Mouse (Mus musculus): ENCODE data around the gene Klrb1c.
"Not testable (repeated sequence)": the region's sequence is repeated elsewhere in the genome, so short reads cannot be mapped to it uniquely, and the experiment has no call there.

Gene Klrb1c

GRCm38 (mm10) chr6:128797936-128798771 lies 9.1 kb upstream of the Klrb1c start:
- no peak for DNase-seq (ENCODE audit: extremely low read depth, insufficient read length, low spot score)

- no peak for DNase-seq (ENCODE audit: extremely low read depth, insufficient read length, low spot score)
These were observed 8.3 kb upstream of the Klrb1c start for GRCm38 (mm10) chr6:128797185-128797905.

DNA sequence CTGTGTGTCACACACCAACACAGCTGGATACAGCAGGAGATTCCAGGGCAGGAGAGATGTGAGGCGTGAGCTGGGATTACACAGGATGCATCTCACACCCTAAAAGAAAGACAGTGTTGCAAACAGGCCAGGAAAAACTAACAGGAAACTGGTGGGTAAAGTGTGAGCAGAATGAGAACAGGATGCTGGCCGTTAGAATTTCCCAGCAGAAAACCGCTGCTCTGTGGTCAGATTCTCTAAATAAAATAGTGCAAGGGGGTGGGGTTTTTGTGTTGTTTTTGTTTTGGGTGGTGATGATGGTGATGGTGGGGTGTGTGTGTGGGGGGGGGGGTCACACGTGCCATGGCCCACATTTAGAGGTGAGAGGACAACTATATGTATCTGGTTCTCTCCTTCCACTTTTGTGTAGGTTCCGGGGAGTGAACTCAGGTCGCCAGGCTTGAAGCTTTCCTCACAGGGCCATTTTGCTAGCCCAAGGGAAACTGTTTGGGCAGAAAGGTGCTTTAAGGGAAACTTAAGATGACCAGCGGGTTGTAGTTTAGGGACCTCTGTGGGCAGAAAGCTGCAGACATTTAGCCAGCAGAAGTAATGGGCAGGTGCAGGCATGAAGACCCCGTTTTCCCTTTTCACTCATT lies 7.4 kb upstream of the Klrb1c start:
- no peak for DNase-seq (ENCODE audit: extremely low read depth, insufficient read length, low spot score)

GRCm38 (mm10) chr6:128793734-128794133 lies 4.7 kb upstream of the Klrb1c start:
- DNase-seq (ENCODE audit: extremely low read depth, insufficient read length, low spot score), result no peak

DNA sequence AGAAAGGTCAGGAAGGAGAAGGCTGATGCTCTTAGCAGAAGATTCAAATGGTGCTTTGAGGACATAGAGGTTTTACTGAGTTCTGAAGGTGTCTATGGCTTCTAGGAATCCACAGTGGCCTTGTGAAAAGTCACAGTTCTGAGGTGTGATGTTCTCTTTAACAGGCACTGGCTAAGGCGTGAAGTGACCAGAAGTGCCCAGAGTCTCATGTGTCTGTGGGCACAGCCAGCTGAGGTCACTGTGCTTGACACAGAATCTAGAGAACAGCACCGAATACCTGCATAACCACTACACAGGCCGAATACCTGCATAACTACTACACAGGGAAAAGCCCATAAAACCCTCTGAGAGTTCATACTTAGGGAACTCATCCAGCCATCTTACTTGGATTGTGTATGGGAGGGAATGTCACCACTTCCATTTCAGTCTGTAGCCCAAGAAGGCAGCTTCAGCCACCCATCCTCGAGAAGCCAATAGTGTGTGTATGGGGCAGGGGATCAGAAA lies 1.5 kb upstream of the Klrb1c start:
- not testable (repeated sequence) for DNase-seq (ENCODE audit: extremely low read depth, insufficient read length, low spot score)

DNA sequence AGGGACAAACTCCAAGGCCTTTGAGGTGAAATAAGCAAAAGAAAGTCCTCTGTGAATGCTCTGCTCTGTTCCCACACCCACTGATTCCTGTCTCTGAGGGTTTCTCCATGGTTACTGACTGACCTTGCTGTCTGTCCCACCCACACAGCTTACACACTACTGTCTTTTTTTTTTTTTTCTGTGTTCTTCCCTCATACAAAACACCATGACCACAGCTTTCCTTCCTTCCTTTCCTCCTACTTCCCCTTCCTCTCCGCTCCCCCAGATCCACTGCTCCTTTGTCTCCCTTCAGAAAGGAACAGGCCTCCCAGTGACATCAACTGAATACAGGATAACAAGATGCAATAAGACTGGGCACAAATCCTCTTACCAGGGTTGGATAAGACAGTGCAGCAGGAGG lies 498 bp downstream of the Klrb1c start:
- DNase-seq (ENCODE audit: extremely low read depth, insufficient read length, low spot score), result no peak

DNA sequence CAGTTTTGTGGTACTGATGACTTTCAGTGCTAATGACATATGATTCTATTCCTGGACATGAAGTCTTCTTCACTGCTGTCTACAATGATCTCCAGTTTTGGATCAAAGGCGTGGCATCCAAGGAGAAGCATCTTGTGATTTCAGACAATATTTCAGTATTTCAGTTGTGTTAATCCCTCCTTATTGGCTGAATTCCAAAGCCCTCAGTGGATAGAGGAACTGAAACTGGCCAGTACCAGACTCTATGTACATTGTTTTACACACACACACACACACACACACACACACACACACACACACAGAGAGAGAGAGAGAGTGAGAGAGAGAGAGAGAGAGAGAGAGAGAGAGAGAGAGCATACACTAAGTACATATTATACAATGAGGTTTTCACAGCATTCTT lies 2.6 kb downstream of the Klrb1c start:
- not testable (repeated sequence) for DNase-seq (ENCODE audit: extremely low read depth, insufficient read length, low spot score)

- no peak for DNase-seq (ENCODE audit: extremely low read depth, insufficient read length, low spot score)
These were observed 19.3 kb downstream of the Klrb1c start for GRCm38 (mm10) chr6:128769481-128770253.

- DNase-seq (ENCODE audit: extremely low read depth, insufficient read length, low spot score), result peak; percentile 12
These were observed 21.0 kb downstream of the Klrb1c start for GRCm38 (mm10) chr6:128768047-128768446.

DNA sequence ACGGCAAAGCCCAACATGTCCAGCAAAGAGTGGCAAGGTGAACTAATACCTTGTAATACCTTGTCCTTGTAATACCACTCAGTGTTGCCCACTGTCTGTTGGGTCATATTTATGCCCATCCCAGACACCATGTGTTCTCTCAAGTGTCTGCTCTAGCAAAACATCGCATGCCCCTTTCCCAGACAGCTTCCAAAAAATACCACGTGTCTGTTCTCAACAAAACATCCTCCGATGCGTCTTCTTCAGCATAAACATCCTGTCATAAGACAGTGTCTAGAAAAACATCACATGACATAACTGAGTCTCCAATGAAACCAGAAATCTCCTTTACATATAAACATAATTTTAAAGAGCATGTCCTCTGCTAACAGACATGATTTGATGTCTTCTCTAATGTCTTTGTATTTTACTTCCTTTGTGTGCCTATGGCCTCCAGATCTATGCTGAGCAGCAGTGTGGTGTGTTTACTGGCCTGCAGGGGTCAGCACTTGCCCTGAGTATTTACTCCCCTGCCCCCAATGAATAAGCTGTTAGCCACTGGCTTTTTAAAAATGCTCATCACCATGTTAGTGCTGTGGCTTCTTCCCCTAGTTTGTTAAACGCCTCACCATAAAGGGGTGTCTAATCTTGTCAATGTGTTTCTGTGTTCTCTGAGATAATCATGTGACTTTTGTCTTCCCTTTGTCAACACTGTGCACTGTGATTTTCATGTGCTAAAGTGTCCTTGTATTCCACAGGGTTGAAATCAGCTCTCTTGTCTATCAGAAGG lies 22.3 kb downstream of the Klrb1c start:
- DNase-seq (ENCODE audit: extremely low read depth, insufficient read length, low spot score), result peak; percentile 30

DNA sequence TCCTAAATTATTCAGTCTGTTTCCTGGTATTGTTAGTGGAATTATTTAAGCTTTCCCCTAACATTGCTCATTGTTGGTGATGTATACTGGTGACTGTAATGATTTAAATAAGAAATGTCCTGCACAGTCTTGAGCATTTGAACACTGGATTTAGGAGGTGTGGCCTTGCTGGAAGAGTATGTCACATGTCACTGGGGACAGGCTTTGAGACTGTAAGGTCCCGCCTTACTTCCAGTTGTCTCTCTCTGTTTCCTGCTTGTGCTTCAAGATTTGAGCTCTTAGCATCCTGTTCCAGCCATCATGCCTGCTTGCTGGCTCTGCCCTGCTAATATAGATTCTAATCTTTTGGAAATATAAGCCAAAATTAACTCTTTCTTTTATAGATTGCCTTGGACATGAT lies 23.8 kb downstream of the Klrb1c start:
- peak; percentile 11 for DNase-seq (ENCODE audit: extremely low read depth, insufficient read length, low spot score)

- no peak for DNase-seq (ENCODE audit: extremely low read depth, insufficient read length, low spot score)
These were observed 24.4 kb downstream of the Klrb1c start for GRCm38 (mm10) chr6:128764598-128764997.

GRCm38 (mm10) chr6:128763736-128764523 lies 25.1 kb downstream of the Klrb1c start:
- DNase-seq (ENCODE audit: extremely low read depth, insufficient read length, low spot score), result peak; percentile 99

DNA sequence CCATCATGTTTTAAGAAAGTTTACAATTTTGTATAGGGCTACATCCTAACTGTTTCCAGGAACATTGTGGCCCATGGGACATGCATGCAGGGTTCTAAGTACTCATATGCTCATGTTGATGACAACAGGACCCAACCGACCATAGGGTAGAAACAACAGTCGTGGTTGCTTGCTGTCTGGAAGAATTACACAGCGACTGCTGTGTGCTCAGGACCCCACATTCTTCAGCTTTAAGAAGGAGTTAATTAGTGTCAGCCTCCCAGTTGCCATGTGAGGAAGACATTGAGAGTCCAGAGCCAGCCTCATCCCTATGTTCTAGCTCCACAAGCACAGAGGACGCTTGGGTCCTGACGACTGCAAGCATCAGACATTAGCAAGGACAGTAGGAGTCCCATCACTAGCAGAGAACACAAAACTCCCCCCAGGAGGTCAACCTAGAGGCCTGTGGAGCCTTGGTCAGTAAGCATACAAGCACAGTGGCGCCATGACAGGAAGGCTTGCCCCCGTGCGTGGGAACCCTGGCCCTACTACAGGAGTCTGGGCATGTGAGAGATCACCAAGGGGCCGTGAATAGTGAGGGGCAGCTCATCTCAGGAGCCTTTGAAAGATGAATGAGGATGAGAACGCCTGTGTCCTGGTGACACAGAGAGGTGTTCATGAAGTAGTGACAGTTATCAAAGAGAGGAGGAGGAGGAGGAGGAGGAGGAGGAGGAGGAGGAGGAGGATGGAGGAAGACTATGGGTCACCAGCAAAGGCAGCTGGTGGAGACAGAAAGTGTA lies 25.9 kb downstream of the Klrb1c start:
- DNase-seq (ENCODE audit: extremely low read depth, insufficient read length, low spot score), result not testable (repeated sequence)

DNA sequence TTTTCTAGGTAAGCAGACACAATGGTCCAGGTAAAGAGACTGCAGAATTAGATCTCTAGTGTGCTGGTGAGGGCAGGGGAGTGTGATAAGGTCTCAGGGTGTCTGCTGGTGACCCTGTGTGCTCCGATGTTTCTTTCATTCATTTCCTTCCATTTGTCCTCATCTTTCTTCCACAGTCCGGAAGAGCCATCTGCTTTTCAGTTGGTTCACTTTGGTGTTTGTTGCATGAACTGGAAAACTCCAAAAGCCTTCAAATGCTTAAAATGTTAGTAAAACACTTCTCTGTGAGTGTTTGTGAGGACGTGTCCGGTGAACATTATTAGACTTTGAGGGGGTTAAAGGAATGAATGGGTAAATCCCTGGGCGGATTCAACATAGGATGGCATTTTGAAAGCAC lies 27.9 kb downstream of the Klrb1c start:
- no peak for DNase-seq (ENCODE audit: extremely low read depth, insufficient read length, low spot score)

DNA sequence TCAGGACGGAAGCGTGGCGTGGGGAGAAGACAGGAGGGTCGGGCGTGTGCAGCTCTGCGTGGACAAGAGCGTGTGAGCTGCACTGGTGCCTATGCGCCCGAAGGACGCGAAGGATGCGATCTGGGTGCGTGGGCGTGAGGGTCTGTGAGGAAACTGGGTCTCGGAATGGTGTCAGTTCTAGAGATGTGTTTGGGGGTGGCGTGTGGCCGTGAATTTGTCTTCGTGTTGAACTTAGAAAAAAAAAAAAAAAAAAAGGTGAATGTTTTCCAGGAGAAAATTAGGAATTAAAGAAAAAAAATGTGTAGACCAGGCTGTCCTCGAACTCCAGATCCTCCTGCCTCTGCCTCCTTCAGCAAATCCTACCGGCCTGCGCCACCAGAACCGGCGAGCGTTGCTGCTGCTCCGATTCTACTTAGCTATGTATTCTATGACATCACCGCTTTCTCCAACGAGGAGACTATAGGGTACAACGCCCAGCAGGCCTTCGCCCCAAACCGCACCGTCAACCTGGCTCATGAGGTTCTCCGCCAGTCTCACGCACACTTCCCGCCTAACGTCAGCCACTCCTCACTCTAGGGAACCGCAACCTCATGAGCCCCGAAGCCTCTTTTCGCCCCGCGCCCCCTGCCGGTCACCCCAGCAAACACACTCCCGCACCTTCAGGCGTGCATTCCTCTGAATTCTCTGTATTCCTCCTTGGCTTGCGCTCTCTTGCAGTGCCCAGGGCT lies 28.4 kb downstream of the Klrb1c start:
- peak; percentile 91 for DNase-seq (ENCODE audit: extremely low read depth, insufficient read length, low spot score)

GRCm38 (mm10) chr6:128760016-128760415 lies 29.0 kb downstream of the Klrb1c start:
- peak; percentile 93 for DNase-seq (ENCODE audit: extremely low read depth, insufficient read length, low spot score)

All from 3134 (cell line).